Mouse (Mus musculus) cerebellum, adult 2 months (tissue): ENCODE data around the gene Usf2.

Experiments used
- CTCF ChIP-seq: fragments of 200-500 bp; IDR thresholded peaks from 2 replicates; pipeline ENCODE4 v1.5.1; 2011; ENCODE audit warnings: low read depth, mild to moderate bottlenecking, control low read depth, low read length, moderate library complexity, borderline replicate concordance; ENCODE audit not compliant: insufficient read depth
- POLR2A ChIP-seq: fragments of 200-500 bp; IDR thresholded peaks from 2 replicates; pipeline ENCODE4 v1.6.1; 2011; ENCODE audit warnings: low read length, control low read depth, borderline replicate concordance; ENCODE audit not compliant: insufficient read depth

DNA sequence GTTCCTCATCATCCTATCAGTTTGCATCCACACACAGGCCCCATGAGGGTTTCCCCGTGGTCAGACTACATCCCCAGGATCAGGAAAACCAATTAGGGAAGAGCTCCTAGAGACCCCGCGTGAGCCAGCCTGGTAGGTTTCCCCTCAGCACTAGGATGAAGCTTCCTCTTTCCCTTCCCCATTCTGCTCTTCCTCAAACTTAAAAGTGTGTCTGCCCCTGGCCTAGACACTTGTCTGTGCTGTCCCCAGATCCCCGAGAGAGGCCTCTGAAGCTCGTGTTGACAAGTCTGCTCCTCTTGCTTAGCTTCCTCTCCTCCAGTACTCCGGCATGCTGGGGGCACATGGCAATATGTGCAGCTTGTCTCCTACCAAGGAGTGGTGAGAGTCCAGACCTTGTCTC is 3.1 kb downstream of the Usf2 start:
- TF ChIP-seq CTCF (no peak), POLR2A (no peak)
